Comparison of ENCODE assay signal across 10 mouse cellular contexts in genomic region chr9:85673907-85674481, GRCm38 (mm10).
A peak's percentile ranks its signal among the peaks of the same experiment; 100 is the strongest.
DNase-seq lines count a peak whose midpoint lies in the region; ATAC-seq and TF ChIP-seq lines count a peak whose summit lies in the region.
"Had no signal": no experiment of that assay in that cellular context is flagged by ENCODE, and none has a peak within 500 bp of the region (broad histone marks: within the 10 kb centered on the region; RNA-seq: fewer than 3 reads in every experiment).

No protein-coding gene starts in this region.

- peak; percentile 11 for DNase-seq in embryo, embryonic 11 days
- no peak for DNase-seq in embryo, embryonic 10 days (ENCODE audit: low spot score)
- no peak for DNase-seq in kidney, adult 11 months
- peak; percentile 40 for DNase-seq in brain, embryonic 14.5 days (ENCODE audit: low read depth)
- DNase-seq in spleen, adult 12 weeks (ENCODE audit: low spot score): no peak
- no peak for DNase-seq in cerebellum, postnatal 36 days
- DNase-seq: heart, postnatal 14 days had no signal

- H3K27ac ChIP-seq in kidney, embryonic 15.5 days: no peak overlapping the region
- H3K27ac ChIP-seq in midbrain, embryonic 15.5 days: no peak overlapping the region
- H3K27ac ChIP-seq: macrophage had no signal

- peaks cover 5% of the 10 kb centered on the region; the same call in 1 of the 2 replicates for H3K4me1 ChIP-seq in kidney, embryonic 15.5 days
- peaks cover 6% of the 10 kb centered on the region for H3K4me1 ChIP-seq in midbrain, embryonic 15.5 days

- no peak overlapping the region for H3K9ac ChIP-seq in kidney, embryonic 15.5 days
- no peak overlapping the region for H3K9ac ChIP-seq in midbrain, embryonic 15.5 days

- no peaks in the 10 kb centered on the region for H3K9me3 ChIP-seq in kidney, embryonic 15.5 days (replicated peaks)
- H3K9me3 ChIP-seq in midbrain, embryonic 15.5 days: no peaks in the 10 kb centered on the region

- no peak overlapping the region for H3K4me3 ChIP-seq in kidney, embryonic 15.5 days (replicated peaks)
- H3K4me3 ChIP-seq in midbrain, embryonic 15.5 days: no peak overlapping the region

- no peak for TF ChIP-seq POLR2A in brain, embryonic 14.5 days (IDR thresholded peaks at IDR 0.05; ENCODE audit: borderline replicate concordance, extremely low read depth, insufficient read depth, insufficient read length, poor library complexity, severe bottlenecking)

- no peaks in the 10 kb centered on the region for H3K36me3 ChIP-seq in kidney, embryonic 15.5 days
- no peaks in the 10 kb centered on the region for H3K36me3 ChIP-seq in midbrain, embryonic 15.5 days (replicated peaks)

- H3K4me2 ChIP-seq in kidney, embryonic 15.5 days: no peak overlapping the region
- H3K4me2 ChIP-seq in midbrain, embryonic 15.5 days: peak overlapping the region; percentile 13; the same call in 1 of the 2 replicates

- WGBS in kidney, embryonic 15.5 days: 46% methylated on average over 15 of the region's 15 CpGs
- WGBS in midbrain, embryonic 15.5 days: 37% methylated on average over 15 of the region's 15 CpGs

- peak; percentile 60 for ATAC-seq in kidney, embryonic 15.5 days (replicated peaks; ENCODE audit: low FRiP score)
- ATAC-seq in midbrain, embryonic 15.5 days (replicated peaks): peak; percentile 67

- no peaks in the 10 kb centered on the region for H3K27me3 ChIP-seq in kidney, embryonic 15.5 days
- H3K27me3 ChIP-seq in midbrain, embryonic 15.5 days (replicated peaks): no peaks in the 10 kb centered on the region

- no peak for TF ChIP-seq CTCF in brain, embryonic 14.5 days (IDR thresholded peaks at IDR 0.05; ENCODE audit: borderline replicate concordance, extremely low read depth, insufficient read depth, insufficient read length)

Comparison
In these comparisons a context has a peak if more than half of its experiments do, and no peak if none do; other contexts are left out.
1. DNase-seq: peak in embryo, embryonic 11 days (single experiment) and brain, embryonic 14.5 days (single experiment); none in embryo, embryonic 10 days (single experiment), kidney, adult 11 months (single experiment), spleen, adult 12 weeks (single experiment) and cerebellum, postnatal 36 days (0 of 2).